Mouse (Mus musculus): ENCODE results near the gene Pik3c2b.
A peak's percentile ranks its signal among the peaks of the same experiment; 100 is the strongest.

The Pik3c2b gene

DNA sequence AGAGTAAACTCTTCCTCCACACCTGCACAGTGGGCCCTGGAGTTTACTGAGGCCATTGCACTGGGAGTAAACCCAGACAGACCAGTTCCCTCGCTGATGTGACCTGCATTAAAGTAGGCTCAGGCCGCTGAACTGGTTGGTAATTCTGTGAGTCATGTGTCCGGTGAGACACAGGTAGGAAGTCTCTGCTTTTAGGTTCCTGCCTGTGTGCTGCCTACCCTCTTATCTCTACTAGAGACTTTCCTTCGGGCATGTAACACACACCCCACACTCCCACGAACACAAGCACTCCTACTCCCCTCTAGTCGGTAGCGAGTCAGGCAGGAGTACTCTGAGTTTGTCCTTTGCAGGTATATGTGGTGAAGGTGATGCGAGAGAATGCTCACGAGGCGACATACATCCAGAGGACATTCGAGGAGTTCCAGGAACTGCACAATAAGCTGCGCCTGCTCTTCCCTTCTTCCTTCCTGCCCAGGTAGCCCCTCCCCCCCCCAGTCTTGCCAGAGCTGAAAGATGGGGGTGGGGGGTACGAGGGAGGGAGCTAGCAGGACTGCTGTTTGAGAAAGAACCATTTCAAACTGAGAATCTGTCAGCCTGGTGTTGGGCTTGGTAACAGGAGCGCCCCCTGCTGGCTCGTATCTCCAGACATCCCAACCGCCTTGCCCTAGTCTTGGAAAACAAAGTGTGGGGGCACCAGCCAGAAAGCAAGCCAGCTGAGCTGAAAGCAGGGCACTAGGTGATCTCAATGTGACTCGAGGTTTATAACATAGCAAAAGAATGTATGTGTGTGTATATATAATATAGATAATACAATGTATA is 55.7 kb downstream of the Pik3c2b start:
- DNase-seq, result peak; percentile 76 to 89

- DNase-seq, result no peak
These were observed 56.6 kb downstream of the Pik3c2b start for GRCm38 (mm10) chr1:133102108-133102507.

GRCm38 (mm10) chr1:133103315-133103714 is 57.8 kb downstream of the Pik3c2b start:
- no peak for DNase-seq

- DNase-seq, result no peak
These were observed 58.4 kb downstream of the Pik3c2b start for GRCm38 (mm10) chr1:133103871-133104270.

DNA sequence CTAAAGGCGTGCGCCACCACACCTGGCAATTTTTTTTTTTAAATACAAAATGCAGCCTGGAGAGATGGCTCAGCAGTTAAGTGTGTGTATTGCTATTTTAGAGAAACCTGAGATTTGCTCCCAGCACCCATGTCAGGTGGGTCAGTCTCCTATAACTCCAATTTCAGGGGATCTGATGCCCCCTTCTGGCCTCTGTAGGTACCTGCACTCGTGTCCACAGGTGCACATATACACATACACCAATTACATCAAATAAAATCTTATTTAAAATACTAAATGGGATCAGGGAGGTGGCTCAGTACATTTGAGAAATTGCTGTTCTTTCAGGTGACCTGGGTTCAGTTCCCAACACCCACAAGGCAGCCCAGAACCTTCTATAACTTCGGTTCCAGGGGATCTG is 70.6 kb downstream of the Pik3c2b start:
- DNase-seq, result no peak

DNA sequence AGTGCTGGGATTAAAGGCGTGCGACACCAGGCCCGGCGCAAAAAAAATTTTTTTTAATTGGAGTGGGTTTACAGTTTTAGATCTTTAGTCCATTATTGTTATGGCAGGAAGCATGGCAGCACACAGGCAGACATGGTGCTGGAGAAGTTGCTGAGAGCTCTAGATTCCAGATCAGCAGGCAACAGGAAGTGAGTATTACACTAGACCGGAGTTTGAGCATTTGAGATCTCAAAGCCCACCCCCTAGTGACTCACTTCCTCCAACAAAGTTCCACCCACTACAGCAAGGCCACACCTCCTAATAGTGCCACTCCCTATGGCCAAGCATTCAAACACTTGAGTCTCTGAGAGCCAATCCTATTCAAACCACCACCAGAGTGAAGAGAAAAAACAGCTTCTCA is 72.7 kb downstream of the Pik3c2b start:
- DNase-seq, result no peak

DNA sequence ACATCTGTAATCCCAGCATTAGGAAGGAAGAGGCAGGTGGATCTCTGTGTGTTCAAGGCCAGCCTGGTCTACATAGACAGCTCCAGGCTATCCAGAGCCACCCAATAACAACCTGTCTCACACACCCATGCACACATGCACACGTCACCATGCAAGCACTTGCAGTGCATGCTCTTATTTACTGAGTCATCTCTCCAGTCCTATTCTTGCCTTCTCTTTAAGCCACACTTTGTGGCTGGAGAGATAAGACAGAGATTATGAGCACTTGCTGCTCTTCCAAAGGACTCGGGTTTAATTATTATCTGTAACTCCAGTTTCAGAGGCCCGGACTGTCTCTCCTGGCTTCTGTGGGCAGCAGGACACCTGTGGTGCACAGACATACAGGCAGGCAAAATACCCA is 73.4 kb downstream of the Pik3c2b start:
- DNase-seq, result no peak

DNA sequence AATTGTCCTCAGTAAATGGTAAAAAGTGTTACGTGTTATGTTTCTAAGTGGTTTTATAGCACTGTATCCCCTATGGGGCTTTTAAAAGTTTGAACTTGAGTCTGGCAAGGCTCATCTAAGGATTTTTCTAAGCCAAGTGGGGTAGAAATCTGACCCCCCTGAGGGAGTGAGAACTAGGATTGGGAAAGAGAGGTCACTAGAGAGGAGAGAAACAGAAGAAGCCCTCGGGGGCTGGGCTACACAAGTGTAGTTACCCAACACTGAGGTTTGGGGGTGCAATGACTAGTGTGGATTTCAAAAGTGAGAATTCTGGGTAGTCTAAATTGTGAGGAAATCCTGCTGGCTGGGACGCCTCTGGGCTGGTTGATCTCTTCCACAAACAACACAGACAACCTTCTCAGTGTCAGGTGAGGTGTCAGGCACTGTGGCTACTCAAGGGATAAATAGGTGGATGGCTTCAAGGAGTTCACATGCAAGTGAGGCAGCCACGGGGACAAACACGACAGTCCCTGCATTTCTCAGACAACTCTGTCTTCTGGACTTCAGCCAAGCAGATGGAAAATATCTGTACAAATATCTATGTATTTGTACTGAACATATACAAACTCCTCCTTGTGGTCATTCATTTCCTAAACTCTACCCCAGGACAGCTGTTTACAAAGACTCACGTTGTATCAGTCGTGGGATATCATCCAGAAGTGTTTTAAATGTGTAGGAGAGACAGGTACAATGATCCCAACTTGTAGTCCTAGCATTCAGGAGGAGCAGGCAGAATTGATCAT is 74.7 kb downstream of the Pik3c2b start:
- no peak for DNase-seq

DNA sequence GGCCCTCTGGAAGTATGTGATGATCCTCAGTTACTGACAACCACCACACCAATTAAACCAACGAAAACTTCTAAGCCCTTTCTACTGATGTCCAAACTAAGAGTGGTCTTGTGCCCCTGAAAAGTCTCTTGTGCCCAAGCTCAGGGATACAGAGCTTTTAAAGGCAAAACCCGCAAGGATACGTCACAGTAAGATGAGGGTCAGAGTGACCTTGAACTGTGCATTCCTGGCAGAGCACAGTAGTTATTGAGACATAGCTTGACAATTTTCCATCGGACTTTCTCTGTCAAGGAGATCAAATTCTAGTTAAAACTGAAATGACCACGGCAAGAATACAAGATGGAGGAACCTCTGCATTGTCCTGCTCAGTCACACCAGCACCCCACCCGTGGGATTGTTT is 75.8 kb downstream of the Pik3c2b start:
- DNase-seq, result no peak

GRCm38 (mm10) chr1:133124137-133124536 is 78.7 kb downstream of the Pik3c2b start:
- DNase-seq, result peak; percentile 32 to 55

DNA sequence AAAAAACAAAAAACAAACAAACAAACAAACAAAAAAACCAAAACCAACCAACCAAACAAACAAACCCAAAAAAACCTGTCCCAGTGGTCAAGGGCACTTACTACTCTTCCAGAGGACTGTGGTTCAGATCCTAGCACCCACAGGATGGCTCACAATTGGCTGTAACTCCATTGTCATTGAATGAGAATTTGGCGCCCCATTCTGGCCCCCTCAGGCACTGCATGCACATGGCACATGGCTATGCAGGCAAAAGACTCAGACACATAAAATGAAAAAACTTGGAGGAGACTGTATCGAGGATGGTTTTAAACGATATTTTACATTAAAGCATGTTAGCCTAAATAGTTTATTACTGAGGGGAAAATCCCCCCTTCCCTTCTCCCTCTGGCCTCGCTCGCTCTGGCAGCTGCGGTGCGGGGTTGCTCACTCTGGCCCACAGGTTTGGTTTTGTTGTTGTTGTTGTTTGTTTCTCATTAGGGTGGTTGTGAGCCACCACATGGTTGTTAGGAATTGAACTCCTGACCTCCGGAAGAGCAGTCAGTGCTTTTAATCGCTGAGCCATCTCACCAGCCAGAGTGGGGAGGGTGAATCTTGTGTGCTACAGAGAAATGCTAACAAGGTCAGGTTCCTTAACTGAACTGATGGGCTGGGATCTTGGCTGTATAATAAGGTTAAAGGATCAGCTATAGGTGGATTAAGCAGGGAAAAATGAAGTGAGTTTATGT is 80.3 kb downstream of the Pik3c2b start:
- DNase-seq, result peak in 1 of 2 experiments; percentile 28

DNA sequence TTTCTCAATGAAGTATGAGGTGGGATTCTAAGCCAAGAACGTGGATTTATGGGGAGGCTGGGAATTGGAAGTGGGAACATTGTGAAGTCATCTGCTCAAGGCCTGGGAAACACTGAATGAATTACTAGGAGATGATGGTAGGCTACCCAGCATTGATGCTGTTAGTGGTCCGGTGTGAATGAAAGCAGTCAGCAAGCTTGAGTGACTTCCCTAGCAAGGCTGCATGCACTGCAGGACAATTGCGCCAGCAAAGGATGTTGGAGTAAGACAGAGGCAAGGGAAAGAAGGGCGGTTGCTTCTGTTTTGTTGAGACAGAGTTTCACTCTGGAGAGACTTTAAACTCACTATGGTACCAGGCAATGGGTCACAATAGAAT is 80.9 kb downstream of the Pik3c2b start:
- no peak for DNase-seq

DNA sequence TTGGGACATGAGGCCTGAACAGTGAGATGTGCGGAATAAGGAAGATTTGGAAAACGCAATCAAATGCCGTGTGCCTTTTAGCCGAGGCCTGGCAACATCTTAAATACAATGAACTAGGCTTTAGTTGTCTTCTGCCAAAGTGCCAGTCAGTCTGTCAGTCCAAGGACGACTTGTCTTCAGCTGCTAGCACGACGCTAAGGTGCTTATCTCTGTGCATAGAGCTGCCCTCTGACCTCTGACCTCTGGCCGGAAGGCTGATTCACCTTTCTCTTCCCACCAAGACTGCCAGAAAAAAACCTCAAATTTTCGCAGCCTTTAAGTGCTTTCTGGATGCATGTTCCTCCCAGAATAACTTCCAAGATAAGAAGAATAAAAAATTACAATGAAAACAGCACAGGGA is 81.9 kb downstream of the Pik3c2b start:
- no peak for DNase-seq

DNA sequence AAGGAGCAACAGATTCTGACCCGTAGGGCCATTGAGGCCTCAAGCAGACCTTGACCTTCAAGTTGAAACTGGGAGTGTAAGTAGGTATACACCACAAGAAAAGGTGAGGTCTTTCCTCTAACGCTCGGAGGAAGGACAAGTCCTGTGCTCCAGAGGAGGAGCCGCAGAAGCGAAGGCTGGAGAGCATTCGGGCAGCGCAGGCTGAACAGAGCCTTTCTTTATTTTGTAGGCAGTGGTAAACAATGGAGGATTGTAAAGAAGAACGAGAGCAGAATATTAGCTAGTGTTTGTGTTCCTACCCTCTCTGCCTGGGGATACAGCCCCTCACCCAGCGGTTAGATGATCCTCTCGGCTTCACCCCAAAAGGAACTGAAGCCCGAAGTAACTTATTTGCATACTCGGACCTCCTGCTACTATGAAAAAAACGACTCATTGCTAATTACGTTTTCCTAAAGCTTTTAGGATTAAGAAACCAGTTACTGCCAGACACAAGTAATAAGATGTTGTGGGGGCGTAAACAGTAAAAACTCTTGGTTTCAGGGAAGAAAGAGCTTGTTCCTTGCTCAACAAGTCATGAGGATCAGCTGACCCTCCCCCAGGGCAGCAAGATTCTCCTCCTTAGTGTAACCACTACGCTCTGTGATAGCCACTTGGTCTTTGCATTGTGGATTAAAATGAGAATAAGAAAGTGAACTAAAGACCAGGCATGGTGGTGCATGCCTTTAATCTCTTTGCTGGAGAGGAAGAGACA is 84.2 kb downstream of the Pik3c2b start:
- peak in 1 of 2 experiments; percentile 16 for DNase-seq

GRCm38 (mm10) chr1:133130638-133131560 is 85.4 kb downstream of the Pik3c2b start, which contains the start of gene Ppp1r15b:
Gene Ppp1r15b (plus strand): TSS chr1:133131143.
- peak; percentile 98 to 100 for DNase-seq

DNA sequence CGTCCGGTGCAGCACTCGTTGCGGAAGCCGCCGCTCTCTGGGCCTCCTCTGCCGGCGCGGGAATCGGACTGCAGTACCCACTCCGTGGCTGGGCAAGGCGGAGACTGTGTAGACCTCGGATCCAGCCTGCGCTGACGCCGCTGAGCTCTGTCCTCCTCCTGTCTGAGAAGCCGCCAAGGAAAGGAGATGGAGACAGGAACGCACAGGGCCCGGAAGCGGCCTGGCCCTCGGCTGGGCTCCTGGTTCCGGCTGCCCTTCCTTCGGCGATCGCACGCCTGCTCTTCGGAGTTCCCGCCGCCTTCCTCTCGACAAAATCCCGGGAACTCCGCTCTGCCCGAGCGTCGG is 86.1 kb downstream of the Pik3c2b start:
- DNase-seq, result no peak

DNA sequence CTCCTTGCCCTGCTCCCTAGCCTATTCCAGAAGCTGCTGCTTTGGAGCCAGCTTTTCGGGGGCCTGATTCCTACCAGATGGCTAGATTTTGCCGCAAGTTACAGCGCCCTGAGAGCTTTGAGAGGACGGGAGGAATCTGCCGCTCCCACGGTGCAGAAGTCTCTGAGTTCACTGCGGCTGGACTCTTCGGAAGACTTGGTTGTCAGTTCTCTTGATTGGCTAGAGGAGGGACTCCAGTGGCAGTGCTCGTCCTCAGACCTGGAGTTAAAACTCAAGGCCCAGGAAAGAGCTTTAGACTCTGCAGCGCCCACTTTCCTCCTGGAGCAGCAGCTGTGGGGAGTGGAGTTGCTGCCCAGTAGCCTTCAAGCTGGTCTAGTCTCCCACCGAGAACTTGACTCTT is 86.5 kb downstream of the Pik3c2b start:
- DNase-seq, result peak; percentile 27 to 49

DNA sequence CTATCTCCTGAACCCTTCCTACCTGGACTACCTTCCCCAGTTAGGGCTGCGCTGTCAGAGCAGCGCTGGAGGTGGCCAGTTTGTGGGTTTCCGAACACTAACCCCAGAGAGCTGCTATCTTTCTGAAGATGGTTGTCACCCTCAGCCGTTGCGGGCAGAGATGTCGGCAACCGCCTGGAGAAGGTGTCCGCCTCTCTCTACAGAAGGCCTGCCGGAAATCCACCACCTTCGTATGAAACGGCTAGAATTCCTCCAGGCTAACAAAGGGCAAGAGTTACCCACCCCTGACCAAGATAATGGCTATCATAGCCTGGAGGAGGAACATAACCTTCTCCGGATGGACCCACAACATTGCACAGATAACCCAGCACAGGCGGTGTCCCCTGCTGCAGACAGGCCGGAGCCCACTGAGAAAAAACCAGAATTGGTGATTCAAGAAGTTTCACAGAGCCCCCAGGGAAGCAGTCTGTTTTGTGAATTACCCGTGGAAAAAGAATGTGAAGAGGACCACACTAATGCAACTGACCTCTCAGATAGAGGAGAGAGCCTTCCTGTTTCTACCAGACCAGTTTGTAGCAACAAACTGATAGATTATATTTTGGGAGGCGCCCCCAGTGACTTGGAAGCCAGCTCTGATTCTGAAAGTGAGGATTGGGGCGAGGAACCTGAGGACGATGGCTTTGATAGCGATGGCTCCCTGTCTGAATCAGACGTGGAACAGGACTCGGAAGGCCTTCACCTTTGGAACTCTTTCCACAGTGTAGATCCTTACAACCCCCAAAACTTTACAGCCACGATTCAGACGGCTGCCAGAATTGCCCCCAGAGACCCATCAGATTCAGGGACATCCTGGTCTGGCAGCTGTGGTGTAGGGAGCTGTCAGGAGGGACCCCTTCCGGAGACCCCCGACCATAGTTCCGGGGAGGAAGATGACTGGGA is 87.2 kb downstream of the Pik3c2b start:
- DNase-seq, result peak in 1 of 2 experiments; percentile 22

DNA sequence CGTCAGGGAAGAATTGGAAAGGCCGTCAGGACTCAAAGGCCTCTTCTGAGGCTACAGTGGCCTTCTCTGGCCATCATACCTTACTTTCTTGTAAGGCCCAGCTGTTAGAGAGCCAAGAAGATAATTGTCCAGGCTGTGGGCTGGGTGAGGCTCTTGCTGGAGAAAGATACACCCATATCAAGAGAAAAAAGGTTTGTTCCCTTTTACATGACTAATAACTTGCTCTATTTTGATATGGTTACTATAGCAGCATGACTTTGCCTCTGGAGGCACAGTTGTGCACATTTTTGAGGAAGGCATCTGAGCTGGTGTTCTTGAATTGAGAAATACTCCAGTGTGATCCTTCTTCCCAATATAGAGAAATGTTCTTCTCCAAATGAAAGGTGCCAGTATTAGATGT is 88.0 kb downstream of the Pik3c2b start:
- no peak for DNase-seq

- peak; percentile 69 to 87 for DNase-seq
These were observed 88.6 kb downstream of the Pik3c2b start for GRCm38 (mm10) chr1:133134071-133134470.
